Mouse (Mus musculus) thymus, adult 2 months (tissue): ENCODE measurements at regions not wholly inside any gene's neighbourhood (a gene's known extent, or its start where the extent isn't known, plus 50 kb on each side); places are given as distances from the start of the nearest gene placed in this dataset.

Experiments
- DNase-seq: peaks from one replicate; pipeline ENCODE4 v3.0.0; 2021
- H3K27ac ChIP-seq: fragments of 200-500 bp; 2 replicates; pipeline ENCODE4 v1.5.1; 2012; ENCODE audit warnings: low read length, control low read depth; ENCODE audit not compliant: control insufficient read depth, insufficient read depth
- H3K27me3 ChIP-seq: fragments of 200-500 bp; 2 replicates; pipeline ENCODE4 v1.6.1; 2012; ENCODE audit warnings: mild to moderate bottlenecking, low read length, moderate library complexity, mixed read lengths; ENCODE audit not compliant: control insufficient read depth, insufficient read depth
- H3K36me3 ChIP-seq: fragments of 200-500 bp; 2 replicates; pipeline ENCODE4 v1.6.1; 2012; ENCODE audit warnings: mild to moderate bottlenecking, low read length, moderate library complexity; ENCODE audit not compliant: control insufficient read depth, insufficient read depth
- H3K4me1 ChIP-seq: fragments of 200-500 bp; replicated peaks from 2 replicates; pipeline ENCODE4 v1.6.1; 2012; ENCODE audit warnings: low read length; ENCODE audit not compliant: control insufficient read depth, insufficient read depth
- H3K4me3 ChIP-seq: fragments of 200-500 bp; 2 replicates; pipeline ENCODE4 v1.5.1; 2012; ENCODE audit warnings: mild to moderate bottlenecking, low read length, control low read depth, moderate library complexity; ENCODE audit not compliant: control insufficient read depth, insufficient read depth
- CTCF ChIP-seq: fragments of 200-500 bp; IDR thresholded peaks from 2 replicates; pipeline ENCODE4 v1.5.1; 2012; ENCODE audit warnings: mild to moderate bottlenecking, control low read depth, low read length, moderate library complexity, borderline replicate concordance; ENCODE audit not compliant: control insufficient read depth, poor library complexity, insufficient read depth; ENCODE audit errors: extremely low read depth
- POLR2A ChIP-seq: fragments of 200-500 bp; IDR thresholded peaks from 2 replicates; pipeline ENCODE4 v1.6.1; 2012; ENCODE audit warnings: mild to moderate bottlenecking, low read length, control low read depth, moderate library complexity; ENCODE audit not compliant: control insufficient read depth, poor library complexity, insufficient read depth; ENCODE audit errors: extremely low read depth
- WGBS: fragments of 180-500 bp; shearing (Covaris S2); methylation state at CpG from one replicate; pipeline ENCODE4 v1.1.7; 2018; 5-methylcytosine and 5-hydroxymethylcytosine counted together

GRCm38 (mm10) chr16:50096563-50096962 lies 296.2 kb downstream of the Cd47 start:
- no peak overlapping the region for H3K4me3 ChIP-seq
- DNase-seq: no peak
- TF ChIP-seq CTCF (no peak), POLR2A (no peak)
- 88% methylated on average over 2 of the region's 2 CpGs for WGBS
- H3K36me3 ChIP-seq: no peaks in the 10 kb centered on the region
- no peaks in the 10 kb centered on the region for H3K4me1 ChIP-seq
- no peaks in the 10 kb centered on the region for H3K27me3 ChIP-seq
- no peak overlapping the region for H3K27ac ChIP-seq

- no peak for DNase-seq
- Histone ChIP-seq H3K36me3 (no peaks in the 10 kb centered on the region), H3K27ac (no peak overlapping the region), H3K4me3 (no peak overlapping the region), H3K4me1 (no peaks in the 10 kb centered on the region), H3K27me3 (no peaks in the 10 kb centered on the region)
- WGBS: 92% methylated on average over 7 of the region's 7 CpGs
- no peak for TF ChIP-seq CTCF
- no peak for TF ChIP-seq POLR2A
Measured at GRCm38 (mm10) chr16:50103340-50103739, 303.0 kb downstream of the Cd47 start.

GRCm38 (mm10) chr16:50118150-50118549 lies 314.0 kb downstream of the Bbx start:
- 97% methylated on average over 7 of the region's 7 CpGs for whole genome bisulfite sequencing
- no peaks in the 10 kb centered on the region for H3K27me3 ChIP-seq
- H3K27ac ChIP-seq: no peak overlapping the region
- H3K4me3 ChIP-seq: no peak overlapping the region
- TF ChIP-seq CTCF: 0 out of 2 replicates have a peak, but pooled peaks have one; percentile 39
- TF ChIP-seq POLR2A: no peak
- H3K36me3 ChIP-seq: no peaks in the 10 kb centered on the region
- no peaks in the 10 kb centered on the region for H3K4me1 ChIP-seq
- peak; percentile 41 for DNase-seq

DNA sequence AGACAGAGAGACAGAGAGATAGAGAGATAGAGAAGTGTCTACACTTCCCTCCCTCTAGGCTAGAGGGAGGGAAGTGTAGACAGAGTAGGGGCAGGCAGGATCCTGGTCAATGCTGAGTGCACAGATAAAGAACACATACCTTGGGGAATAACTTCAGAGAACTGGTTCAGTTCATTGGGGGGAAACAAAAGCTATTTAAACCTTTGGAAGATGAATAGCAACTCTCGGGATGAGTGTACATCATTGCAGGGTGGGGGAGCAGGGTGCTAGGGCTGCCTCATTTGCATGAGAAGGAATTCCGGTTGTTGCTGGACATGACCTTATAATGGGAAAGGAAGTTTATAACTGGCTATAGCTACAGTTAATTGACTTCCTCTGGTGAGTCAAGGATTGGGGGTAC lies 309.7 kb downstream of the Bbx start:
- H3K4me3 ChIP-seq: no peak overlapping the region
- WGBS: 89% methylated on average over 2 of the region's 2 CpGs
- no peaks in the 10 kb centered on the region for H3K27me3 ChIP-seq
- no peak for DNase-seq
- no peak overlapping the region for H3K27ac ChIP-seq
- no peak for TF ChIP-seq POLR2A
- no peak for TF ChIP-seq CTCF
- no peaks in the 10 kb centered on the region for H3K36me3 ChIP-seq
- no peaks in the 10 kb centered on the region for H3K4me1 ChIP-seq

- Histone ChIP-seq H3K27ac (no peak overlapping the region), H3K4me3 (no peak overlapping the region), H3K4me1 (no peaks in the 10 kb centered on the region), H3K27me3 (no peaks in the 10 kb centered on the region), H3K36me3 (no peaks in the 10 kb centered on the region)
- 96% methylated on average over 4 of the region's 4 CpGs for WGBS
- TF ChIP-seq POLR2A (no peak), CTCF (no peak)
- no peak for DNase-seq
Measured at GRCm38 (mm10) chr16:50124646-50125045, 307.5 kb downstream of the Bbx start.

DNA sequence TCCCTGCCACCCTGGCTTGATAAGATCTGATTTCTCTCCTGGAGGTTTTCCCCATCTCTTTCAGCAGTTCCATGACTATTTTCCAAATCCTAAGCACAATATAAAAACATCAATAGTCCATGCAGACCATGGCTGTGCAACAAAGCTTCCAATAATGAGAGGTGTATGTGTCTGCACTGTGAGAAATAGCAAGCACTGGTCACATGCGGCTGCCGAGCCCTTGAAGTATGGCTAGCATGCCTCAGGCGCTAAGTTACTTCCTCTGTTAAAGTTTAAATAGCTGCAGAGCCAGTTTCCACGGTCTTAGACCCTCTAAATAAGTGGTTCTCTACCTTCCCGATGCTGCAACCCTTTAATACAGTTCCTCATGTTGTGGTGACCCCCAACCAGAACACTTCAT lies 306.6 kb downstream of the Bbx start:
- 68% methylated on average over 5 of the region's 5 CpGs for whole genome bisulfite sequencing

GRCm38 (mm10) chr16:50131406-50131805 lies 300.8 kb downstream of the Bbx start:
- no peaks in the 10 kb centered on the region for H3K36me3 ChIP-seq
- DNase-seq: no peak
- H3K4me1 ChIP-seq: no peaks in the 10 kb centered on the region
- H3K27ac ChIP-seq: no peak overlapping the region
- TF ChIP-seq POLR2A: no peak
- no peak for TF ChIP-seq CTCF
- no peaks in the 10 kb centered on the region for H3K27me3 ChIP-seq
- WGBS: 85% methylated on average over 2 of the region's 2 CpGs
- no peak overlapping the region for H3K4me3 ChIP-seq

More for the DNA sequence above, 306.6 kb downstream of the Bbx start:
- no peak for DNase-seq
- H3K27me3 ChIP-seq: no peaks in the 10 kb centered on the region
- no peak overlapping the region for H3K4me3 ChIP-seq
- H3K4me1 ChIP-seq: no peaks in the 10 kb centered on the region
- no peaks in the 10 kb centered on the region for H3K36me3 ChIP-seq
- no peak for TF ChIP-seq CTCF
- TF ChIP-seq POLR2A: no peak
- H3K27ac ChIP-seq: no peak overlapping the region
